Mouse (Mus musculus) c-Kit-positive CD71-positive TER-119-positive erythroid progenitor cells, embryonic 14.5 days (primary cell): Measurements from ENCODE around the gene Glipr1.
"Not testable (repeated sequence)": the region's sequence is repeated elsewhere in the genome, so short reads cannot be mapped to it uniquely, and the experiment has no call there.

Source experiments
- DNase-seq: peaks from one replicate; pipeline ENCODE4 v3.0.0-alpha.2; 2013; ENCODE audit warnings: low spot score

Gene Glipr1

DNA sequence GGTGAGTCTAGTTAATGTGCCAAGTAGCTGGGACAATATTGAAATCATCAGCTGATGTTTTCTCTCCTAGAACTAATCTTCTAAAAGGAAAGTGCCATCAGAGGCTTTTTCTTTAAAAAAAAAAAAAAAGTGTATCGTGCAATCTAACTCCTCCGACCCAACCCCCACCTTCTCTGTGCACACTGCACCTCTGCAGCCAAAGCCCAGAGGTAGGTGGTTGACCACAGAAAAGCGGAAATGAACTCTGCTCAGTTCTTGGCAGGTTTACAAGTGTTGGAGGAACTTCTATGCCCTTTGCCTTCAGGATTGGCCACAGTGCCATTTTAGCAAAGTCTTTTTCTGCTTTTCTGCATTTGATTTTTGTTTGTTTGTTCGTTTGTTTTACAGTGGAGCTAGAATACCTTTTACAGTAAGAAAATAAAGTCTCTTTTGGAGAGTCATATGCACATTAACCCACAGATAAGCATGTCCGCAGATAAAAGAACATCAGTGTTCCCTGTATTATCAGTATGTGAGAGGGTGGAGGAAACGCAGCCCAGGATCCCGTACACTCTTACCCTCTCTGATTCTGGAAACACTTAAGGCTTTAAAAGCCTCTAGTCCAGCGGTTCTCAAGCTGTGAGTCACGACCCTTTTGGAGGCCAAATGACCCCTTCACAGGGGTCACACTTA is at the start of gene Glipr1:
TSS of gene Glipr1 (minus strand) at position 88 of the 672 bp plus-strand sequence.
- DNase-seq = no peak

GRCm38 (mm10) chr10:112051956-112052355 is 49.5 kb upstream of the Glipr1 start:
- not testable (repeated sequence) for DNase-seq

GRCm38 (mm10) chr10:112051220-112051619 is 48.8 kb upstream of the Glipr1 start:
- no peak for DNase-seq

DNA sequence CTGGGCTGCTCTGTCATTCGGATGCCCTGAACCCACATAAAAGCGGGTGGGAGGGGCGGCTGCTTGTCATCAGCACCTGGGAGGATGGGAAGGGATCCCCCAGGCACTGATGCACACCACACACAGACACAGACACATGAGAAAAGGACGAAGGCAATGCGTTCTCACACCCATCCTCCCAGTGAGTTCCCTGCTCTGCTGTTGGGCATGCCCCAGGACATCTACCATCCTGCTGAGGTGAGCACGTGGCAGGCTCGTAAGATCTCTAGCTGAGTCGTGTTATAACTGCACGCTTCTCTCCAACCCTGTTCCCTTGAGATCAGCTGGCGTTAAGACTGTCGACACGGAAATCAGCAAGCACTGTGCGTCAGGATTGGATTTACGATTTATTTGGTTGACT is 41.9 kb upstream of the Glipr1 start:
- DNase-seq = not testable (repeated sequence)

GRCm38 (mm10) chr10:112043523-112043922 is 41.1 kb upstream of the Glipr1 start:
- DNase-seq = not testable (repeated sequence)

DNA sequence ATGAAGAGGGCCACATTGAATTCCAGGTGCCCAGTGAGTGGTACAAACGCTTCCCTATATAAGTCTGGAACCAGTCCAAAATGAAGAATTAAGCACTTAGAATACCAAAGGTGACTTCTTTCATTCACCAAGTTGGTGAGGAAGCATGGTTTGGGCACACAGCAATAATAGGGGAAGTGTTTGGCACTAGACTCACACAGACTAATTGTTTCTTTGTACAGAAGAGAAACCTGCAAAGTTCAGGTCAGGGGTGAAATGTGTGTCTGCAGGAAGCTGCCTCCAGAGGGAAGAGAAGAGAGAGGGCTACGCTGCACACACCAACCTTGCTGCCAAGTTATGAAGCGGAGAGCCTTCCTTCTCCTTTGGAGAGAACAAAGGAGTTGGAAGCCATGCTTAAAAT is 26.3 kb upstream of the Glipr1 start:
- DNase-seq = not testable (repeated sequence)

GRCm38 (mm10) chr10:112023585-112023984 is 21.2 kb upstream of the Glipr1 start:
- no peak for DNase-seq

GRCm38 (mm10) chr10:112009511-112009910 is 7.1 kb upstream of the Glipr1 start:
- not testable (repeated sequence) for DNase-seq

- no peak for DNase-seq
Measured at GRCm38 (mm10) chr10:112001756-112002520, 493 bp downstream of the Glipr1 start.

DNA sequence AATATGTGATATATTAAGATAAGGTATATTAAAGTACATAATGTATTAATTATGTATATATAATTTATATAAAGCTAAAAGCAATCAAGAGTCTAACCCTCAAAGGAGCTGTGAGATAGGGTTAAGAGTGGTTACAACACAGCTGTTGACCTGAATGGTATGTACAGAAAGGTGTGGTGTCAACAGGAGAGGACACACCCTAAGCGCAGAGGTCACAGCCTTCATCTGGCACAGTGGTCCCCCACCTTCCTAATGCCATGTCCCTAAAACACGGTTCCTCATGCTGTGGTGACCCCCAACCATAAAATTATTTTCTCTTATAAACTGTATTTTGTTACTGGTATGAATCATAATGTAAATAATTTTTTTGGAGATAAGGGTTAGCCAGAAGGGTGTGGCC is 1.1 kb downstream of the Glipr1 start:
- DNase-seq = no peak

GRCm38 (mm10) chr10:112000568-112000967 is 1.9 kb downstream of the Glipr1 start:
- DNase-seq = no peak

DNA sequence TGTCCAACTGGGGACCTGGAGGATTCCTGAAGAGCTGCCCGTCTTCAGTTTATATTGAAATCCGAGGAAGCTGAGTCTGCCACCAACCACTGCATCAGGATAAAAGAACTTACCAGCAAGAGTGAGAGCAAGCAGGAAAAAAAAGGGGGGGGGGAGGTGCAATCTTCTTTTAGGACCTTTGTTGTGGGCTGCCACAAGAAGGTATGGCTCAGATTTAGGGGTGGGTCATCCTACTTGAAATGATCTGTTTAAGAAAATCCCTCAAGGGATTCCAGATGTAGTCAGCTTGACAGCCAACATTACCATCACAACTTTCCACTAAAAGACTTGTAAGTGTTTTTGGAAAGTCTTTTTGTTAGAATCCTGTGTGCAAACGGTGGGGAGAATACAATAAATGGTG is 2.7 kb downstream of the Glipr1 start:
- DNase-seq = no peak

DNA sequence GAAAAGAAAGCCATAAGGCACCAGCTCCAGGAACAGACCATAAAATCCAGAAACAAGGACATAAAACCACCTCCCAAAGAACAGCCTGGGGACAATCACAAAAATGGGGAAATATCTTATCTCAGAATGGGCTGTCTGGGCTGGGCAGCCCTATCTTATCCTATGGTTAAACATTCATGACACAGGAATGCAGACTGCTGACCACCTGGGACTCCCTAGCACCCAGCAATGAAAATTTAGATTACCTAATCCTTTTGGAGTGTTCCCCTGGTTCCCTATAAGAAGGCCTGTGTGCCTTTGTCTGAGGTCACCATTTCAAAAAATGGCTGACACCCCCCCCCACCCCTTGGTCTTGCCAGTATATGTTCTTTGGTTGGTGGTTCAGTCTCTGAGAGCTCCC is 4.8 kb downstream of the Glipr1 start:
- DNase-seq = no peak

DNA sequence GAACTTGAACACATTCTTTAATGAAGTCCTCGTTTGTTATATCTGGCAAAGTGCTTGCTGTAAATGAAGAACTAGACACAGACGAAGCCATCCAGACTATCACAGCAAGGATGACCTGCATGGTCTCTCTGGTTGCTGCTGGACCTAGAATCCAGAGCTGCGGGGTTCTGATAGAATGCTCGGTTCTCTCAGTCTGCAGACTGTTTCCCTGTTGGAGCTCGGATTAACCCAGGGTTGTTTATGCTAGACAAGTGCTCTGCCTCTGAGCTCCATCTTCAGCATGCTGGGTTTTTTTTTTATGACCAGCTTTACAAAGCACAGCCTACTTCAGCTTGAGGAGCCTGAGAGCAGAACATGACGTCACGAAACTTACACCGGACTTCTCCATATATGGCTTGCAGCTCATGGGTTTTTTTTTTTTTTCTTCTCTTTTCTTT is 5.5 kb downstream of the Glipr1 start:
- no peak for DNase-seq

DNA sequence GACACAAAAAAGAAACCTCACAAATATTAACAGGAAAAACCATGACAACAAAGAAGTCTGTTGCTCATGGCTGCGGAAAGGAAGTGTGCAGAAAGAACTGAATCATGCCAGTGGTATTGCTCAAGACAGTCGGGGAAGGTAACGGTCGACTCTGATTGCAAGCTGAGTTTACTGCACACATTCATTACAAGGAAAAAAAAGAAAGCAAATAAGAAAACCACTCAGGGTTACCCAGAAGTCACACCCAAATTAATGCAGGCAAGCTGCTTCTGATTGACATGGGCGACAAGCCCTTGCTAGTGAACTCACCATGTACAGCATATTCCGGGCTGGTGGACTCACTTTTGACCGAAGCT is 5.9 kb downstream of the Glipr1 start:
- no peak for DNase-seq

GRCm38 (mm10) chr10:111995803-111996548 is 6.5 kb downstream of the Glipr1 start:
- DNase-seq = no peak

DNA sequence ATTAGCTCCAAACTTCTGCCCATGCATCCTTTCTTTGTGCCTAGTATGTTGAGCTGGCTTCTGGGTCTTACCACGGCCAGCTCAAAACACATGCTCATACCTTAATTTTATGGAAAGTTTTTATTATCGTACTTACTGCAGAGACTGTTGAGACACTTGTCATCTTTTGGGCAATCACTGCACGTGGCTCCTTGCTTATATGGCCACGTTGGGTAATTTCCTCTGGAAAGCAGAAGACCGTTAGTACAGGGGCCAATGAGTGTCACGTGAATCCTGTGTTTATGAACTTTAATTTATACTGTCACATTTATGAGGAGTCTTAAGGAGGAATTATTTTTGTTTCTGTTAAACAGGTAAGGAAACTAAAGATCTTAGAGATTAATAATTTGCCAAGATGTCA is 16.0 kb downstream of the Glipr1 start:
- no peak for DNase-seq

DNA sequence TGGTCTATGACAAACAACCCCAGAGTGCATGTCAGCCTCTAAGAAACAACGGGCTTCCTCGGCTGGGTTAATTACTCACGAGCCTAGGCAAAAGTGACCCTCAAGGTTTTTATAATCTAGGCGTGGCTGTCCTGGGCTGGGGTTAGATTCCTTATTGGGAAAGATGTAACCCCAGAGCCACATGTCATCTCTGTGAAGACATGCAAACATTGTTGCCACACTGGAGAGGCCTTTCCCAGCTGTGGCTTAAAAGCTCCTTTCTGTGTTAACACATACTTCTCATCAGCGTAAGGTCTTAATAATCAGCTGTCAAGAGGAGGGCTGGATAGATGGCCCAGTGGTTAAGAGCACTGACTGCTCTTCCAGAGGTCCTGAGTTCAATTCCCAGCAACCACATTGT is 19.4 kb downstream of the Glipr1 start:
- no peak for DNase-seq

GRCm38 (mm10) chr10:111977584-111977983 is 24.8 kb downstream of the Glipr1 start:
- DNase-seq = peak; percentile 60

DNA sequence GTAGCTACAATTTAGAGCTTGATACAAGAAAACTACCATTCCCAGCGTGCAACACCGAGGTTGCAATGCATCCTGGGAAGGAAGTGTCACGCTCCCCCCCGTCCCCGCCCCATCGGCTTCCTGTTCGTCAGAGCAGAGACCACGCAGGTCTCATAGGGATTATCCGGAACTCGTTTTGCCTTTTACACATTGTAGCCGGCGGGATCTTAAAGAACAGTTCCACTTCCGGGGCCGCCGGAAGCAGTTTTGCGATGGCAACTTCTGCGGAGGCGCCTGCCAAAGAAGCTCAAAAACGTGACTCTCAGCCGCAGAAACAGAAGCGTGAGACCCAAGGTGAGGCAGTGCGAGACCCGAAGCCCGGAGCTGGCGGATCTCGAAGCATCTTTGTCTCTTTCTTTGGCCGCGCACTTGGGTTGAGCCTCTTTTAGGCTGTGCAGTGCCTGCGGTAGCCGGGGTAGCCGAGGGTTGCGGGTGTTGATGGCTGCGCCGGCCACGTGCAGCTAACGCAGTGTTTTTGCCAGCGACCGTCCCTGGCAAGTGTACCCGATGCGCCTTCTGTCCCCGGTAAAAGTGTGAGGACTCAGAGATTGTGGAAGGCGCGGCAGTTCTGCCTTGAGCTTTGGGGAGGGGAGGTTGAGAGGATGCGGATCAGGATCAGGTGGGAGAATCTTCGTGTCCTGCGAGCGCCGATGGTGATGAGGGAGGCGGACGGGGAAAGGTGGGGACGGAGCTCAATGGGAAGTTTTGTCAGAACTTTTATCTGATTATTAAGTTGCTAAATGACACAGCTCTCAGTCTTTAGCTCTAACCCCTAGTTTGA is 29.7 kb downstream of the Glipr1 start, which contains the start of gene Krr1:
TSS of gene Krr1 (plus strand) at position 123 of the 820 bp plus-strand sequence.
- DNase-seq = peak; percentile 89

DNA sequence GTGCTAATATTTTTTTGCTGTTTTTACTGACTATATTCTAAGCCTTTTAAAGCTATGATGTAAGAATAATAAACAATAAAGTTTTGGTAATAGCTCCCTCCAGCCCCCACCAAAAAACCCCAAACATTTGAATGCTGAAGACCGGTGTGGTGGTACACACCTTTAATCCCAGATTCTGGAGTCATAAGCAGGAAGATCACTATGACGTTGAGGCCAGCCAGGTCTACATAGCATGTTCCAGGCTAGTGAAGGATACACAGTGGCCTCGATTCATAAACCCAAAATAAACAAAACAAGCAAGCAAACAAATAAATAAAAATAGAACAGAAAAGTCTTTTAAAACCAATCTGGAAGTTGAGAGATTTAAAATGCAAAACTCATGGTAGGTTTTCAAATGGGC is 30.5 kb downstream of the Glipr1 start:
- no peak for DNase-seq

- DNase-seq = no peak
Measured at GRCm38 (mm10) chr10:111966394-111966793, 36.0 kb downstream of the Glipr1 start.
